Mouse (Mus musculus) heart, adult 10 weeks (tissue): ENCODE results near the gene Aqp6. TPM values are rescaled to one million over a fixed set of nuclear protein-coding genes. Genes with fewer than 3 reads are reported as not detected.

Experiments used
- polyA plus RNA-seq: library from polyadenylated mRNA; stranded (reverse); fragments of 350-450 nt; fragmentation: Illumina TruSeq; extraction: RNeasy Lipid Tissue Mini Kit (QIAGEN cat#74804); gene quantifications from one replicate; pipeline ENCODE4 v1.2.3, GENCODE M21; 2014; ENCODE audit warnings: low read depth, low replicate concordance

Aqp6 gene
- polyA plus RNA-seq, result not detected

DNA sequence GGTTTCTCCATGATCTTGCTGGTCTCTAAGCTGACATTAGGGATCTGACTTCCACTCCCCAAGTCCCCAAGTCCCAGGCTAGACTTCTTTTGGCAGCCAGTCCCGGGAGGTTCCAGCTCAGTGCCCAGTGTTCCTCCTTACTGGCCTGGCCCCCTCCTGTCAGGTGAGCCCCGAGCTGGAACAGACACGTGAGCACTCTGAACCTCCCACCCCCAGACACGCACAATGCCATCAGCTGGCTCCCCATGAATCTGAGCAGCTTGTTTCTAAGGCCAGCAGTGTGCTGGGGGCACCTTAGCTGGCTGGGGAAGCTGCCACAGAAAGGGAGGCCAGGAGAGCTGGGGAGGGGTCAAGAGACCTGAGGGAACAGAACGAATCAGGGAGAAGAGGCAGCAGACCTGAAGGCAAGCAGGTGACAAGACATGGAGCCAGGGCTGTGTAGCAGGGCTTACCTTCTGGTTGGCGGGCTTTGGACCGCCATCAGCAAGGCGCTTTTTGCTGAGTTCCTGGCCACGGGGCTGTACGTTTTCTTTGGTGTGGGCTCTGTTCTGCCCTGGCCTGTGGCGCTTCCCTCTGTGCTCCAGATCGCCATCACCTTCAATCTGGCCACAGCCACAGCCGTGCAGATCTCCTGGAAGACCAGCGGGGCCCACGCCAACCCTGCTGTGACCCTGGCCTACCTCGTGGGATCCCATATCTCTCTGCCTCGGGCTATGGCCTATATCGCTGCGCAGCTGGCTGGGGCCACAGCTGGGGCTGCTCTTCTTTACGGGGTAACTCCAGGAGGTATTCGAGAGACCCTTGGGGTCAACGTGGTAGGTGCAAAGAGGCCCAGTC lies at the start of gene Aqp6:
TSS of gene Aqp6 (plus strand) at position 415 of the 837 bp plus-strand sequence.

DNA sequence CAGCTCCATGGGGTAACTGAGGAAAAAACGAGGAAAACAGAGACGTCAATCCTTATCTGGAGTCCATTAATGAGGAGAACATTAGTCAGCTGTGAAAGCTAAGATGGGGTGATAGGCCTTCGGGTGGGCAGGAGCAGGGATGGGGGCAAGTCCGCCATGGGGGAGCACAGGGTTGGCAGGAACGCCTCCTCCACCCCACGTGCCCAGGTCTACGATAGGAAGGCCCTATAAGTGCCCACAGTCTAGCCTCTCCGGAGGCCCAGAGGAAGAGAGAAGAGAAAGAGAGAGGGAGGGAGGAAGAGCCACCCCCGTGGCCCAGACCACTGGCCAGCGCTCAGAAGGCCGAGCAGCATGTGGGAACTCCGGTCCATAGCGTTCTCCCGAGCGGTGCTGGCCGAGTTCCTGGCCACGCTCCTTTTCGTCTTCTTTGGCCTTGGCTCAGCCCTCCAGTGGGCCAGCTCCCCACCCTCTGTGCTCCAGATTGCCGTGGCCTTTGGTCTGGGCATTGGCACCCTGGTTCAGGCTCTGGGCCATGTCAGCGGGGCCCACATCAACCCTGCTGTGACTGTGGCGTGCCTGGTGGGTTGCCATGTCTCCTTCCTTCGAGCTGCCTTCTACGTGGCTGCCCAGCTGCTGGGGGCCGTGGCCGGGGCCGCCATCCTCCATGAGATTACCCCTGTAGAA lies 22.3 kb upstream of the Aqp6 start, which contains the start of gene Aqp2:
TSS of gene Aqp2 (plus strand) at position 254 of the 684 bp plus-strand sequence.

GRCm38 (mm10) chr15:99590429-99591084 lies 10.6 kb upstream of the Aqp6 start, which contains the start of gene Aqp5:
Gene Aqp5 (plus strand): TSS chr15:99590782.

GRCm38 (mm10) chr15:99651163-99651872 lies 50.1 kb downstream of the Aqp6 start, which contains the start of gene Racgap1:
Gene Racgap1 (minus strand): TSS chr15:99651656.

Other genes starting within 250 kb of the Aqp6 start
- 16.8 TPM for gene Fmnl3, start 230.9 kb upstream of the Aqp6 start, polyA plus RNA-seq
- gene Tmbim6, start 208.5 kb upstream of the Aqp6 start, polyA plus RNA-seq, result 191 TPM
- gene Nckap5l, start 143.7 kb upstream of the Aqp6 start, polyA plus RNA-seq, result 3.4 TPM
- 3.9 TPM for gene Bcdin3d, start 126.7 kb upstream of the Aqp6 start, polyA plus RNA-seq
- 0.31 TPM for gene Faim2, start 73.2 kb upstream of the Aqp6 start, polyA plus RNA-seq
- not detected for gene Aqp2, start 22.3 kb upstream of the Aqp6 start, polyA plus RNA-seq
- gene Aqp5, start 10.6 kb upstream of the Aqp6 start, polyA plus RNA-seq, result not detected
- gene Racgap1, start 50.3 kb downstream of the Aqp6 start, polyA plus RNA-seq, result 1.5 TPM
- 1.3 TPM for gene Asic1, start 69.0 kb downstream of the Aqp6 start, polyA plus RNA-seq
- gene Smarcd1, start 100.7 kb downstream of the Aqp6 start, polyA plus RNA-seq, result 31.2 TPM
- not detected for gene Gm17349, start 104.1 kb downstream of the Aqp6 start, polyA plus RNA-seq
- gene Gpd1, start 116.1 kb downstream of the Aqp6 start, polyA plus RNA-seq, result 57.8 TPM
- gene Cox14, start 124.2 kb downstream of the Aqp6 start, polyA plus RNA-seq, result 216 TPM
- 29.1 TPM for gene Cers5, start 171.5 kb downstream of the Aqp6 start, polyA plus RNA-seq